8 mouse cellular contexts compared by ENCODE assay signal in genomic region chr3:101812341-101812962, GRCm38 (mm10). TPM values are rescaled to one million over a fixed set of nuclear protein-coding genes. Genes with fewer than 3 reads are reported as not detected.
DNase-seq lines count a peak whose midpoint lies in the region; ATAC-seq lines count a peak whose summit lies in the region.

No protein-coding gene starts in this region.

- peak; percentile 90 for ATAC-seq in forebrain, embryonic 14.5 days
- peak; percentile 81 for ATAC-seq in hindbrain, embryonic 12.5 days (ENCODE audit: low FRiP score)

- H3K36me3 ChIP-seq in forebrain, embryonic 14.5 days (ENCODE audit: control insufficient read depth, insufficient read depth, low read length) = no peaks in the 10 kb centered on the region
- no peaks in the 10 kb centered on the region for H3K36me3 ChIP-seq in hindbrain, embryonic 12.5 days

- no peak overlapping the region for H3K27ac ChIP-seq in forebrain, embryonic 14.5 days (ENCODE audit: low read depth, low read length)
- H3K27ac ChIP-seq in hindbrain, embryonic 12.5 days = no peak overlapping the region

- intact Hi-C loops in heart, postnatal 25 days (cut with DNase I) = loop anchor here (1.0 to 10.0 kb wide), 3 partner anchors 319 to 848 kb away; partner anchors contain the start of gene Ttf2

- no peak overlapping the region for H3K9ac ChIP-seq in forebrain, embryonic 14.5 days (ENCODE audit: low read length)
- H3K9ac ChIP-seq in hindbrain, embryonic 12.5 days = no peak overlapping the region

- peak; percentile 91 for DNase-seq in heart, adult 11 months
- DNase-seq in heart, postnatal 25 days (ENCODE audit: low spot score) = no peak
- peak; percentile 69 for DNase-seq in cerebellum, adult 11 months
- peak; percentile 87 for DNase-seq in forebrain, embryonic 14.5 days (ENCODE audit: low spot score)
- peak; percentile 63 for DNase-seq in layer of hippocampus, adult 9-10 months (ENCODE audit: low spot score)
- peak; percentile 78 for DNase-seq in lung, postnatal 36 days
- DNase-seq in right cerebral cortex, postnatal 10 days (ENCODE audit: low spot score in 2 of 2) = peak; percentile 80 to 87

- no peaks in the 10 kb centered on the region for H3K27me3 ChIP-seq in forebrain, embryonic 14.5 days (replicated peaks; ENCODE audit: control insufficient read depth, insufficient read depth, low read length)
- no peaks in the 10 kb centered on the region for H3K27me3 ChIP-seq in hindbrain, embryonic 12.5 days

- WGBS in forebrain, embryonic 14.5 days = 61% methylated on average over 10 of the region's 10 CpGs
- WGBS in hindbrain, embryonic 12.5 days = 61% methylated on average over 10 of the region's 10 CpGs

- no peaks in the 10 kb centered on the region for H3K4me1 ChIP-seq in forebrain, embryonic 14.5 days (ENCODE audit: control insufficient read depth, insufficient read depth, low read length)
- H3K4me1 ChIP-seq in hindbrain, embryonic 12.5 days = 0 out of 2 replicates have a peak, but pooled peaks cover 3% of the 10 kb centered on the region

- H3K9me3 ChIP-seq in forebrain, embryonic 14.5 days (replicated peaks; ENCODE audit: control insufficient read depth, low read length) = no peaks in the 10 kb centered on the region
- no peaks in the 10 kb centered on the region for H3K9me3 ChIP-seq in hindbrain, embryonic 12.5 days (replicated peaks)

- H3K4me3 ChIP-seq in forebrain, embryonic 14.5 days (ENCODE audit: low read depth, low read length) = no peak overlapping the region
- H3K4me3 ChIP-seq in hindbrain, embryonic 12.5 days = no peak overlapping the region

- H3K4me2 ChIP-seq in forebrain, embryonic 14.5 days (ENCODE audit: low read length) = no peak overlapping the region
- H3K4me2 ChIP-seq in hindbrain, embryonic 12.5 days (replicated peaks) = no peak overlapping the region

RNA-seq across cellular contexts. Expression of gene Mab21l3, which starts 36.3 kb away (rescaled TPM):
- total RNA-seq in heart, postnatal 25 days (2021) = under 1 TPM in 1 of 2 experiments, not detected in 1; 0.08 TPM
- polyA plus RNA-seq in forebrain, embryonic 14.5 days (2014; fragmentation: Nextera tagmentation; extraction: Ambion mirVana) = 0.20 and 0.42 TPM in 2 replicates
- 0.71 and 0.72 TPM in 2 replicates for polyA plus RNA-seq in hindbrain, embryonic 12.5 days (2016; fragmentation: Nextera tagmentation; extraction: Ambion mirVana)
